Mouse (Mus musculus): Measurements from ENCODE around the gene Atg10.
"Not testable (repeated sequence)": the region's sequence is repeated elsewhere in the genome, so short reads cannot be mapped to it uniquely, and the experiment has no call there.

The Atg10 gene

GRCm38 (mm10) chr13:91223587-91224437 is at the start of gene Atg10:
Gene Atg10 (minus strand): TSS chr13:91223968.
- DNase-seq = peak; percentile 92 to 96

- no peak for DNase-seq
These were observed 28.6 kb upstream of the Atg10 start for GRCm38 (mm10) chr13:91252406-91252805.

GRCm38 (mm10) chr13:91251636-91252035 is 27.9 kb upstream of the Atg10 start:
- no peak for DNase-seq

- DNase-seq = not testable (repeated sequence)
These were observed 26.3 kb upstream of the Atg10 start for GRCm38 (mm10) chr13:91250050-91250449.

- DNase-seq = no peak
These were observed 22.7 kb upstream of the Atg10 start for GRCm38 (mm10) chr13:91246472-91246871.

GRCm38 (mm10) chr13:91237976-91238375 is 14.2 kb upstream of the Atg10 start:
- no peak for DNase-seq

GRCm38 (mm10) chr13:91236884-91237283 is 13.1 kb upstream of the Atg10 start:
- no peak for DNase-seq

GRCm38 (mm10) chr13:91224438-91224814 is 658 bp upstream of the Atg10 start:
- DNase-seq = no peak

GRCm38 (mm10) chr13:91223063-91223462 is 705 bp downstream of the Atg10 start:
- peak; percentile 14 to 18 for DNase-seq

GRCm38 (mm10) chr13:91221696-91222095 is 2.1 kb downstream of the Atg10 start:
- no peak for DNase-seq

GRCm38 (mm10) chr13:91217691-91218090 is 6.1 kb downstream of the Atg10 start:
- no peak for DNase-seq

- no peak for DNase-seq
These were observed 7.0 kb downstream of the Atg10 start for GRCm38 (mm10) chr13:91216656-91217205.

GRCm38 (mm10) chr13:91212958-91213357 is 10.8 kb downstream of the Atg10 start:
- DNase-seq = no peak

GRCm38 (mm10) chr13:91206237-91206636 is 17.5 kb downstream of the Atg10 start:
- no peak for DNase-seq

- DNase-seq = no peak
These were observed 21.2 kb downstream of the Atg10 start for GRCm38 (mm10) chr13:91202564-91202963.

GRCm38 (mm10) chr13:91187378-91188234 is 36.2 kb downstream of the Atg10 start:
- DNase-seq = no peak

GRCm38 (mm10) chr13:91185248-91185867 is 38.4 kb downstream of the Atg10 start:
- DNase-seq = no peak

- DNase-seq = no peak
These were observed 39.5 kb downstream of the Atg10 start for GRCm38 (mm10) chr13:91184226-91184625.

- DNase-seq = no peak
These were observed 43.4 kb downstream of the Atg10 start for GRCm38 (mm10) chr13:91180364-91180763.

- peak in 1 of 2 experiments; percentile 27 for DNase-seq
These were observed 44.4 kb downstream of the Atg10 start for GRCm38 (mm10) chr13:91179174-91179899.

GRCm38 (mm10) chr13:91178428-91179160 is 45.2 kb downstream of the Atg10 start:
- no peak for DNase-seq
